Comparison of ENCODE assay signal across 22 mouse cellular contexts in genomic region chr8:41437445-41437844, GRCm38 (mm10). TPM values are rescaled to one million over a fixed set of nuclear protein-coding genes. Genes with fewer than 3 reads are reported as not detected.
DNase-seq lines count a peak whose midpoint lies in the region; ATAC-seq and TF ChIP-seq lines count a peak whose summit lies in the region.
"Had no signal": no experiment of that assay in that cellular context is flagged by ENCODE, and none has a peak within 500 bp of the region (broad histone marks: within the 10 kb centered on the region; RNA-seq: fewer than 3 reads in every experiment).

No protein-coding gene starts in this region.

- no peaks in the 10 kb centered on the region for H3K36me3 ChIP-seq in kidney, postnatal 0 days (ENCODE audit: insufficient read depth, low read length)
- no peaks in the 10 kb centered on the region for H3K36me3 ChIP-seq in midbrain, embryonic 13.5 days
- no peaks in the 10 kb centered on the region for H3K36me3 ChIP-seq in hindbrain, embryonic 11.5 days (ENCODE audit: control insufficient read depth, insufficient read depth, low read length)
- H3K36me3 ChIP-seq: embryonic facial prominence, embryonic 15.5 days; forebrain, embryonic 10.5 days; hindbrain, embryonic 12.5 days; midbrain, embryonic 12.5 days; neural tube, embryonic 12.5 days had no signal

- no peak for DNase-seq in kidney, postnatal 0 days (ENCODE audit: low spot score)
- no peak for DNase-seq in kidney, postnatal 25 days
- peak; percentile 15 for DNase-seq in 3T3-L1 (ENCODE audit: low read depth, low spot score)
- DNase-seq in A20 (ENCODE audit: low read depth, low spot score), result peak; percentile 30
- peak; percentile 41 for DNase-seq in ZHBTc4 (ENCODE audit: low read depth, low spot score)
- DNase-seq in hindbrain, embryonic 11.5 days (ENCODE audit: low spot score), result no peak
- DNase-seq: adrenal gland, postnatal 14 days; cerebellum, adult 11 months; cerebellum, postnatal 14 days; embryo, embryonic 11 days; forebrain, postnatal 0 days; lung, adult 2 months; right cerebral cortex, postnatal 4 days; thymus, postnatal 14 days had no signal

- H3K9me3 ChIP-seq in kidney, postnatal 0 days (replicated peaks; ENCODE audit: low read length), result no peaks in the 10 kb centered on the region
- H3K9me3 ChIP-seq in midbrain, embryonic 13.5 days, result no peaks in the 10 kb centered on the region
- no peaks in the 10 kb centered on the region for H3K9me3 ChIP-seq in hindbrain, embryonic 11.5 days (ENCODE audit: control insufficient read depth, low read length)
- H3K9me3 ChIP-seq: embryonic facial prominence, embryonic 15.5 days; forebrain, embryonic 10.5 days; hindbrain, embryonic 12.5 days; midbrain, embryonic 12.5 days; neural tube, embryonic 12.5 days had no signal

- no peak overlapping the region for H3K9ac ChIP-seq in kidney, postnatal 0 days (ENCODE audit: low read depth, low read length)
- no peak overlapping the region for H3K9ac ChIP-seq in midbrain, embryonic 13.5 days (replicated peaks)
- H3K9ac ChIP-seq in hindbrain, embryonic 11.5 days (ENCODE audit: low read depth, low read length), result no peak overlapping the region
- H3K9ac ChIP-seq: embryonic facial prominence, embryonic 15.5 days; forebrain, postnatal 0 days; hindbrain, embryonic 12.5 days; midbrain, embryonic 12.5 days; neural tube, embryonic 12.5 days had no signal

- no peak overlapping the region for H3K27ac ChIP-seq in kidney, postnatal 0 days
- H3K27ac ChIP-seq in midbrain, embryonic 13.5 days, result no peak overlapping the region
- H3K27ac ChIP-seq in hindbrain, embryonic 11.5 days (ENCODE audit: low read depth, low read length), result no peak overlapping the region
- H3K27ac ChIP-seq: embryonic facial prominence, embryonic 15.5 days; forebrain, embryonic 10.5 days; hindbrain, embryonic 12.5 days; macrophage; midbrain, embryonic 12.5 days; neural tube, embryonic 12.5 days had no signal

- WGBS in kidney, postnatal 0 days, result 79% methylated on average over 1 of the region's 1 CpGs
- WGBS in midbrain, embryonic 13.5 days, result 93% methylated on average over 1 of the region's 1 CpGs
- 88% methylated on average over 1 of the region's 1 CpGs for WGBS in hindbrain, embryonic 11.5 days

- no peak for ATAC-seq in kidney, postnatal 0 days (replicated peaks; ENCODE audit: low FRiP score, low read depth)
- no peak for ATAC-seq in midbrain, embryonic 13.5 days
- no peak for ATAC-seq in hindbrain, embryonic 11.5 days (ENCODE audit: low FRiP score)
- ATAC-seq: activated CD4-positive, CD25-positive, alpha-beta regulatory T cell, adult 4 months; forebrain, postnatal 0 days had no signal

- H3K4me2 ChIP-seq in kidney, postnatal 0 days (ENCODE audit: low read length), result no peak overlapping the region
- no peak overlapping the region for H3K4me2 ChIP-seq in midbrain, embryonic 13.5 days (replicated peaks)
- H3K4me2 ChIP-seq in hindbrain, embryonic 11.5 days (replicated peaks; ENCODE audit: low read depth, low read length), result no peak overlapping the region
- H3K4me2 ChIP-seq: embryonic facial prominence, embryonic 15.5 days; hindbrain, embryonic 12.5 days; midbrain, embryonic 12.5 days; neural tube, embryonic 12.5 days had no signal

- H3K4me3 ChIP-seq in kidney, postnatal 0 days (replicated peaks; ENCODE audit: low read depth, low read length), result no peak overlapping the region
- no peak overlapping the region for H3K4me3 ChIP-seq in midbrain, embryonic 13.5 days (replicated peaks)
- H3K4me3 ChIP-seq in hindbrain, embryonic 11.5 days (ENCODE audit: low read depth, low read length), result no peak overlapping the region
- H3K4me3 ChIP-seq: embryonic facial prominence, embryonic 15.5 days; forebrain, embryonic 10.5 days; hindbrain, embryonic 12.5 days; midbrain, embryonic 12.5 days; neural tube, embryonic 12.5 days had no signal

- no peaks in the 10 kb centered on the region for H3K27me3 ChIP-seq in kidney, postnatal 0 days (ENCODE audit: insufficient read depth, low read length)
- H3K27me3 ChIP-seq in midbrain, embryonic 13.5 days, result no peaks in the 10 kb centered on the region
- no peaks in the 10 kb centered on the region for H3K27me3 ChIP-seq in hindbrain, embryonic 11.5 days (ENCODE audit: control insufficient read depth, insufficient read depth, low read length)
- H3K27me3 ChIP-seq: embryonic facial prominence, embryonic 15.5 days; hindbrain, embryonic 12.5 days; midbrain, embryonic 12.5 days; neural tube, embryonic 12.5 days had no signal

- peak; percentile 43; the same call in 1 of the 2 replicates for TF ChIP-seq CTCF in kidney, postnatal 0 days (IDR thresholded peaks at IDR 0.05; ENCODE audit: low read depth)

- H3K4me1 ChIP-seq in kidney, postnatal 0 days (replicated peaks; ENCODE audit: insufficient read depth, low read length), result no peaks in the 10 kb centered on the region
- no peaks in the 10 kb centered on the region for H3K4me1 ChIP-seq in midbrain, embryonic 13.5 days (replicated peaks)
- no peaks in the 10 kb centered on the region for H3K4me1 ChIP-seq in hindbrain, embryonic 11.5 days (replicated peaks; ENCODE audit: control insufficient read depth, insufficient read depth, low read length)
- H3K4me1 ChIP-seq: embryonic facial prominence, embryonic 15.5 days; forebrain, embryonic 10.5 days; hindbrain, embryonic 12.5 days; midbrain, embryonic 12.5 days; neural tube, embryonic 12.5 days had no signal

RNA-seq across cellular contexts. Expression of gene Frg1, which starts 20.6 kb away (rescaled TPM):
- polyA plus RNA-seq in kidney, postnatal 0 days (2015; fragmentation: Nextera tagmentation; extraction: Ambion mirVana), result 107 and 110 TPM in 2 replicates
- 98.4 and 100.0 TPM in 2 replicates for polyA plus RNA-seq in midbrain, embryonic 13.5 days (2015; fragmentation: Nextera tagmentation; extraction: Ambion mirVana)
- polyA plus RNA-seq in hindbrain, embryonic 11.5 days (2014; fragmentation: Nextera tagmentation; extraction: Ambion mirVana), result 118 and 124 TPM in 2 replicates

Comparison
In these comparisons a context has a peak if more than half of its experiments do, and no peak if none do; other contexts are left out.
1. DNase-seq: peak in 3T3-L1 (single experiment), A20 (single experiment) and ZHBTc4 (single experiment); none in kidney, postnatal 0 days (single experiment), kidney, postnatal 25 days (0 of 2) and hindbrain, embryonic 11.5 days (single experiment).